ENCODE assay signal across 10 mouse cellular contexts in genomic region chr1:74031771-74032609, GRCm38 (mm10).
A peak's percentile ranks its signal among the peaks of the same experiment; 100 is the strongest.
DNase-seq lines count a peak whose midpoint lies in the region; ATAC-seq lines count a peak whose summit lies in the region.
"Had no signal": no experiment of that assay in that cellular context is flagged by ENCODE, and none has a peak within 500 bp of the region (broad histone marks: within the 10 kb centered on the region; RNA-seq: fewer than 3 reads in every experiment).

No protein-coding gene starts in this region.

- no peak overlapping the region; the same call in 1 of the 2 replicates for H3K9ac ChIP-seq in embryonic facial prominence, embryonic 11.5 days (replicated peaks; ENCODE audit: low read length)
- no peak overlapping the region for H3K9ac ChIP-seq in embryonic facial prominence, embryonic 14.5 days (ENCODE audit: low read depth, low read length)
- no peak overlapping the region for H3K9ac ChIP-seq in intestine, embryonic 15.5 days
- no peak overlapping the region for H3K9ac ChIP-seq in liver, embryonic 12.5 days

- no peaks in the 10 kb centered on the region for H3K27me3 ChIP-seq in embryonic facial prominence, embryonic 11.5 days (ENCODE audit: control insufficient read depth, insufficient read depth, low read length)
- H3K27me3 ChIP-seq in embryonic facial prominence, embryonic 14.5 days (replicated peaks; ENCODE audit: control insufficient read depth, insufficient read depth, low read length), result no peaks in the 10 kb centered on the region
- H3K27me3 ChIP-seq in intestine, embryonic 15.5 days (replicated peaks), result no peaks in the 10 kb centered on the region
- peaks cover 38% of the 10 kb centered on the region for H3K27me3 ChIP-seq in liver, embryonic 12.5 days (replicated peaks)

- peak overlapping the region; percentile 37 for H3K27ac ChIP-seq in embryonic facial prominence, embryonic 11.5 days (replicated peaks; ENCODE audit: low read depth, low read length)
- H3K27ac ChIP-seq in embryonic facial prominence, embryonic 14.5 days (replicated peaks; ENCODE audit: low read depth, low read length), result peak overlapping the region; percentile 70
- peak overlapping the region; percentile 71 for H3K27ac ChIP-seq in intestine, embryonic 15.5 days
- peak overlapping the region; percentile 46 for H3K27ac ChIP-seq in liver, embryonic 12.5 days

- H3K4me2 ChIP-seq in embryonic facial prominence, embryonic 11.5 days (ENCODE audit: low read depth, low read length), result no peak overlapping the region
- H3K4me2 ChIP-seq in embryonic facial prominence, embryonic 14.5 days (ENCODE audit: low read depth, low read length), result no peak overlapping the region
- no peak overlapping the region for H3K4me2 ChIP-seq in intestine, embryonic 15.5 days (replicated peaks)
- H3K4me2 ChIP-seq in liver, embryonic 12.5 days, result no peak overlapping the region

- no peaks in the 10 kb centered on the region for H3K36me3 ChIP-seq in embryonic facial prominence, embryonic 11.5 days (replicated peaks; ENCODE audit: control insufficient read depth, insufficient read depth, low read depth, low read length)
- no peaks in the 10 kb centered on the region for H3K36me3 ChIP-seq in embryonic facial prominence, embryonic 14.5 days (ENCODE audit: control insufficient read depth, insufficient read depth, low read length)
- H3K36me3 ChIP-seq in intestine, embryonic 15.5 days, result no peaks in the 10 kb centered on the region
- H3K36me3 ChIP-seq in liver, embryonic 12.5 days, result no peaks in the 10 kb centered on the region

- no peak for ATAC-seq in embryonic facial prominence, embryonic 11.5 days (replicated peaks; ENCODE audit: insufficient number of reproducible peaks, low FRiP score, low TSS enrichment, low read depth)
- ATAC-seq in embryonic facial prominence, embryonic 14.5 days (ENCODE audit: low read depth), result no peak
- no peak for ATAC-seq in intestine, embryonic 15.5 days
- no peak for ATAC-seq in liver, embryonic 12.5 days

- WGBS in embryonic facial prominence, embryonic 11.5 days, result 66% methylated on average over 9 of the region's 9 CpGs
- 69% methylated on average over 9 of the region's 9 CpGs for WGBS in embryonic facial prominence, embryonic 14.5 days
- WGBS in intestine, embryonic 15.5 days, result 67% methylated on average over 9 of the region's 9 CpGs
- WGBS in liver, embryonic 12.5 days (ENCODE audit: insufficient replicate concordance), result 63% methylated on average over 9 of the region's 9 CpGs

- H3K4me1 ChIP-seq in embryonic facial prominence, embryonic 11.5 days (ENCODE audit: control insufficient read depth, insufficient read depth, low read length), result peaks cover 31% of the 10 kb centered on the region
- H3K4me1 ChIP-seq in embryonic facial prominence, embryonic 14.5 days (ENCODE audit: control insufficient read depth, insufficient read depth, low read length), result peaks cover 67% of the 10 kb centered on the region
- H3K4me1 ChIP-seq in intestine, embryonic 15.5 days (replicated peaks), result peaks cover 57% of the 10 kb centered on the region
- H3K4me1 ChIP-seq in liver, embryonic 12.5 days, result peaks cover 56% of the 10 kb centered on the region

- no peak overlapping the region for H3K4me3 ChIP-seq in embryonic facial prominence, embryonic 11.5 days (ENCODE audit: low read depth, low read length)
- no peak overlapping the region for H3K4me3 ChIP-seq in embryonic facial prominence, embryonic 14.5 days (ENCODE audit: low read depth, low read length)
- H3K4me3 ChIP-seq in intestine, embryonic 15.5 days (replicated peaks), result no peak overlapping the region
- H3K4me3 ChIP-seq in liver, embryonic 12.5 days, result no peak overlapping the region

- no peak for DNase-seq in embryonic facial prominence, embryonic 11.5 days (ENCODE audit: low spot score)
- no peak for DNase-seq in embryonic facial prominence, embryonic 14.5 days (ENCODE audit: low spot score)
- no peak for DNase-seq in cerebellum, postnatal 10 days
- no peak for DNase-seq in right cerebral cortex, adult 18-20 months
- no peak for DNase-seq in urinary bladder, postnatal 25 days (ENCODE audit: low spot score)
- DNase-seq in right cerebral cortex, postnatal 14 days, result no peak
- DNase-seq: cerebellum, adult 18-20 months; thymus, adult 18-20 months had no signal

- no peaks in the 10 kb centered on the region for H3K9me3 ChIP-seq in embryonic facial prominence, embryonic 11.5 days (replicated peaks; ENCODE audit: control insufficient read depth, low read length)
- H3K9me3 ChIP-seq in embryonic facial prominence, embryonic 14.5 days (ENCODE audit: control insufficient read depth, low read length), result no peaks in the 10 kb centered on the region
- H3K9me3 ChIP-seq in intestine, embryonic 15.5 days, result no peaks in the 10 kb centered on the region
- H3K9me3 ChIP-seq in liver, embryonic 12.5 days (replicated peaks), result no peaks in the 10 kb centered on the region
